Mouse (Mus musculus): Measurements from ENCODE around the gene Cntnap1.
"Not testable (repeated sequence)": the region's sequence is repeated elsewhere in the genome, so short reads cannot be mapped to it uniquely, and the experiment has no call there.

The Cntnap1 gene

GRCm38 (mm10) chr11:101151063-101151462, 19.3 kb upstream of the Cntnap1 start:
- DNase-seq = no peak

DNA sequence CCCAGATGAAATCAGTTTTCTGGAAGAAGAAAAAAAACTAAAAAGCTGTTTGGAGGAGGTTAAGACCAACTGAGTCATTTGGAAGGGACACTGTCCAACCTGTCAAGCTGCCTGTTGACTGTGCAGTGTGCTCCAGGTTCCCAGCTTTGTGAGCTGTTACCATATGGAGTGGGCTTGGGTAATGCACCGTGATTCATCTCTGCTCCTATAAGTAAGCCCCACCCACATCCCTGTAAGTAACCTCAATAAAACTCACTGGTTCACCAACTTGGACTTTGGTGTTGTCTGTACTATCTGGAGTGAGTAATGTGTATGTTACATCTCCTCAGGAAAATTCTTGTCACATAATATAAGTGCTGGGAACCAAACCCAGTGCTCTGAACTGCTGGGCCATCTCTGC, 17.5 kb upstream of the Cntnap1 start:
- DNase-seq = no peak

DNA sequence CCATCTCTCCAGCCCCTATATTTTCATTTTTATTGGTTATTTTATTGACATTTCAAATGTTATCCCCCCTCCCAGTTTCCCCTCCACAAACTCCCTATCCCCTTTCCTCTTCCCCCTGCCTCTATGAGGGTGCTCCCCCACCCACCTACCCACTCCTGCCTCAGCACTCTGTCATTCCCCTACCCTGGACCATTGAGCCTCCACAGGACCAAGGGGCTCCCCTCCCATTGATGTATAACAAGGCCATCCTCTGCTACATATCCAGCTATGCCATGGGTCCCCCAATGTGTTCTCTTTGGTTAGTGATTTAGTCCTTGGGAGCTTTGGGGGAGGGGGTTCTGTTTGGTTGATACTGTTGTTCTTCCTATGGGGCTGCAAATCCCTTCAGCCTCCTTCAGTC, 15.7 kb upstream of the Cntnap1 start:
- no peak for DNase-seq

- DNase-seq = no peak
These were observed 15.2 kb upstream of the Cntnap1 start for GRCm38 (mm10) chr11:101155151-101155550.

DNA sequence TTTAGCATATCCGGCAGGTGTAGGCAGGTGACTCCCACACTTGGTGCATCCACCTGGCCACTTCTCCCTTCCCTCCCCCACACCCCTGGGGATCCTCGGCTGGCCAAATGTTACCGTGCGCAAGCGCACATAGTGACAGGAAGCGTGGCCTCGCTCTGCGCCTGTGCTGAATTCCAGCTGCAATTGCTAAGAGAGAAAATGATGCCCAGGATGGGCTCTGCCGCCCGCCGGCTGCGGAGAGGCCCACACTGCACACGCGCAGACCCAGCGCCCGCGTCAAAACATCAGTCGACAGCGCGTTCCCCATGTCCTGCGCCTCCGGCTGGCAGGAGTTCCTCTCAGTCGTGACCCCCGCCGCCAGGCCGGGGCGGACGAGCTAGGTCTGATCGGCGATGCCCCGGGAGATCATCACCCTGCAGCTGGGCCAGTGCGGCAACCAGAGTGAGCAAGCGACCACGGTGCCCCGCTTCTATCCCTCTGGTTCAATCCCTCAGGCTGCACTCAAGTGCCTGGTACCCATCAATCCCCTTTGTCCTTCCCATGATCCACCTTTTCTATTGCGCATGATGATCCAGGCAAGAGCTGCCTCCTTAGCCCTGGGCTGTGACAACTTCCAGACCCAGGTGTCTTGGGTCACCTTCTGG, 14.5 kb upstream of the Cntnap1 start, which contains the start of gene Tubg2:
TSS of gene Tubg2 (plus strand) at position 180 of the 644 bp plus-strand sequence.
- peak; percentile 75 for DNase-seq

DNA sequence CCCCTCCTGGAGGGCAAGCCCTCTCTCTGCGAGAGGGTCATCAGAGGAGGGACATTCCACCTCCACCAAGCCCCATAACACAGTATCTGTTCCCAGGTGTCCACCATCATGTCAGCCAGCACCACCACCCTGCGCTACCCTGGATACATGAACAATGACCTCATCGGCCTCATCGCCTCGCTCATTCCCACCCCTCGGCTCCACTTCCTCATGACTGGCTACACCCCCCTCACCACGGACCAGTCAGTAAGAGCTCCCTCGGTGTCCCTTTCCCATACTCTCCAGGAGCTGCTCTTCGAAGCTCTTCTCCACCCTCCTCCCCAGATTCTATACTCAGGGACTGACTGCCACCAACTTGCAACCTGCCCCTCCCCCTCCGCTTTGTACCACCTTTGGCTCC, 10.2 kb upstream of the Cntnap1 start:
- DNase-seq = not testable (repeated sequence)

GRCm38 (mm10) chr11:101160981-101161505, 9.3 kb upstream of the Cntnap1 start:
- not testable (repeated sequence) for DNase-seq

GRCm38 (mm10) chr11:101161551-101161950, 8.8 kb upstream of the Cntnap1 start:
- no peak for DNase-seq

DNA sequence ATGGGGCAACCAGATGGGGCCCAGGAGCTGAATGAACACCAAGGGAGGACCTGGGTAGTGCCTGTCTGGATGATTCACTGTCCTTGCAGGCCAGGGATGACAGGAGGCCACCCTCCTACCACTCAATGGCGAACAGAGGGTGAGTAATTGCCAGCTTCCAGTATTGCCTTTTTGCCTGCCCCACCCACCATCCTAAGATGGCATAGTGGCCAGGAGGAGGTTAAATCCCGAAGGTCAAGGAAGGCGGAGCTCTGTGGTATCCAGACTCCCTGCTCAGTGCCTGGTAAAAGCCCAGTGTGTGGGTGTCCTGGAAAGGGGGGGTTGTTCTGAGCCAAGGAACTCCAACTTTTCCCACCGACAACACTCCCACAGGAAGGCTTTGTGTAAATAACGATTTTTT, 8.0 kb upstream of the Cntnap1 start:
- no peak for DNase-seq

GRCm38 (mm10) chr11:101162772-101163171, 7.6 kb upstream of the Cntnap1 start:
- no peak for DNase-seq

DNA sequence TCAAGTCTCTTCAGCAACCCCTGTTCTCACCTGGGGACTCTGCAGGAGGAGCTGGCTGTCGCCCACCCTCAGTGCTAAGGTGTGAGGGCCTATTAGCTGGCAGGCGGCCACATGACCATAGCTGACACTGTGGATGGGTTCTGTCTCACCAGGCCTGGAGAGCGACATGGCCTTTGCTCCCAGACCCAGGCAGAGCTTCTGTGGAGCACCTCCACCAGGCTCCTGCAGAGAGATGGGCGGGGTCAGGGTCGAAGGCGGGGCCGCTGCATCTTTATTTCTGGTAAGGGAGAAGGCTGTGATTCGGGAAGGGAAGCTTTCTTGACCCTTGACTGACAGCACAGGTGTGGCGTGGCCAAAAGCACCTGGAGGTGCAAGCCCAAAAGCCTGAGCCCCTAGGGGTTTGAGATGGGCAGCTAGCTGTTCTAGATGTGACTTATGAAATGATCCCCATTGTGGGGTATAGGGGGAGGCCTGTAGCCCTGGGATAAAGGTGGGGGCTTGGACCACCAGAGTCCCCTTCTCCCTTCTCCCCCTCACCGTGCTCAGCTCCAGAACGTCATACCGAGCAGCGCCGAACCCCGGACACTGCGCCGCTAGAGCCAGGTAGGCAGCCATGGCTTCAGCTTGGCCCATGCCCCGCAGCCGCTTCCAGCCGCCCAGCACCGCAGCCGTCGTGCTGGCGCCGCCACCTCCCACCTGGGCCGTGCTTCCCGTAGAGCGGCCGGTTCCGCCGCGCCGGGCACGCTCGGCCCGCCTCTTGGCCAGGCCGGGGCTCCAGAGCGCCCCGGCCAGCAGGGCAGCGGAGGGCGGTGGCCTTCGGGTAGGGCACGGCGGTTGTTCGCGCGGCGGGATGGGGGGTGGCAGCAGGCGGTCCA, 6.6 kb upstream of the Cntnap1 start:
- no peak for DNase-seq

- DNase-seq = no peak
These were observed 6.0 kb upstream of the Cntnap1 start for GRCm38 (mm10) chr11:101164351-101164665.

GRCm38 (mm10) chr11:101164677-101165580, 5.4 kb upstream of the Cntnap1 start:
- DNase-seq = no peak

DNA sequence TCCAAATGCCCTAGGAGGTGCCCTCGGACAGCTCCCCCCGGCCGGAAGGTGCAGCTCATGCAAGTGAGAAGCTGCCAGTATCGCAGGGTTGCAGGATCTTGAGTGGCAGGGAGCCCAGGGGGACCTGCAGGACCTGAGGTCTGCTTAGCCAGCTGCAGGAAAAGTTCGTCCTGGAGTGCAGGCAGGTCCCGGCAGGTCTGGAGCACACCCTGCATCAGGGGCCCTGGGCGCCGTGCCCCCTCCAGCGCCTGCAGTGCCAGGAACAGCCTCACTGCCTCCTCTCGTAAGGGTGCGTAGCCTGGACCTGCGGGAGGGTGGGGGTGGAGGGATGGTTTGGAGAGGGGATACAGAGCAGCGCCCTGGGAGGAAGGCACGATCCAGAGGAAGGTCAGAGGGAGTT, 4.0 kb upstream of the Cntnap1 start:
- no peak for DNase-seq

- DNase-seq = no peak
These were observed 2.9 kb upstream of the Cntnap1 start for GRCm38 (mm10) chr11:101167211-101167962.

- DNase-seq = no peak
These were observed 2.4 kb upstream of the Cntnap1 start for GRCm38 (mm10) chr11:101167963-101168300.

DNA sequence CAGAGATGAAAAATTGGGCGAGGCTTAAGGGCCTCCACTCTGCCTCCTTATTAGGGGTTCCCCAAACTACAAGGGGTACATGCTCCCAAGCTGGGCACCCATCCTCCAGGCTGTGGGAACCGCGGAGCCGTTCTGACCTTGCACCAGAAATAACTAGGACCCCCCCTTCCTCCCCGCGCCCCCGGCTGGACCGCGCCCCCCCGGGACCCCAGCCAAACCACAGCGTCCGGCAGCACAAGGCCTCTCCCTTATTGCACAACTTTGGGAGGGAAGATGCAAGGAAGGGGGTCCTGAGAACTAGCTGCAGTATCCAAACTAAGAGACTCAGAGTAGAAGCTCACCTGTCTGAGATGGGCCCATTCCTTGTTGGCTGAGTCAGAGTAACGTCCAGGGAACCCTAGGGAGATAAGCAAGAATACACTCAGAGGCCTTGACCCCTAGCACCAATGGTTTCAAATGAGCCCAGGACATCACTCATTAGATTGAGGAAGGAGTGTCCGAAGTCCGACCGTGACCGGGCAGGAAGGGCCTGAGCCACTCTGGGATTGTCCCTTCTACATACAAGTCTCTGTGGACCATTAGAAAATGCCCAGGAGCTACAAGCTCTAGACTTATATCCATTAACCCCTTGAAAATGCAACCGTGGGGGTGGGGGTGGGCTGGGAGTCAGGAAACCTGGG, 1.9 kb upstream of the Cntnap1 start:
- DNase-seq = no peak

- DNase-seq = no peak
These were observed 819 bp upstream of the Cntnap1 start for GRCm38 (mm10) chr11:101169301-101170107.

- DNase-seq = peak; percentile 95
These were observed 688 bp downstream of the Cntnap1 start, which contains the start of gene Plekhh3 for GRCm38 (mm10) chr11:101170811-101171610. Plekhh3 (minus strand) TSS chr11:101171351.

Data from right cerebral cortex, postnatal 14 days (tissue).